Mouse (Mus musculus): Measurements from ENCODE around the gene Mageh1. TPM values are rescaled to one million over a fixed set of nuclear protein-coding genes. Genes with fewer than 3 reads are reported as not detected.
A peak's percentile ranks its signal among the peaks of the same experiment; 100 is the strongest.
"Not testable (repeated sequence)": the region's sequence is repeated elsewhere in the genome, so short reads cannot be mapped to it uniquely, and the experiment has no call there.

Mageh1 gene
- 6.1 and 6.6 TPM in 2 replicates for polyA plus RNA-seq (2015; fragmentation: Nextera tagmentation; extraction: Ambion mirVana)

DNA sequence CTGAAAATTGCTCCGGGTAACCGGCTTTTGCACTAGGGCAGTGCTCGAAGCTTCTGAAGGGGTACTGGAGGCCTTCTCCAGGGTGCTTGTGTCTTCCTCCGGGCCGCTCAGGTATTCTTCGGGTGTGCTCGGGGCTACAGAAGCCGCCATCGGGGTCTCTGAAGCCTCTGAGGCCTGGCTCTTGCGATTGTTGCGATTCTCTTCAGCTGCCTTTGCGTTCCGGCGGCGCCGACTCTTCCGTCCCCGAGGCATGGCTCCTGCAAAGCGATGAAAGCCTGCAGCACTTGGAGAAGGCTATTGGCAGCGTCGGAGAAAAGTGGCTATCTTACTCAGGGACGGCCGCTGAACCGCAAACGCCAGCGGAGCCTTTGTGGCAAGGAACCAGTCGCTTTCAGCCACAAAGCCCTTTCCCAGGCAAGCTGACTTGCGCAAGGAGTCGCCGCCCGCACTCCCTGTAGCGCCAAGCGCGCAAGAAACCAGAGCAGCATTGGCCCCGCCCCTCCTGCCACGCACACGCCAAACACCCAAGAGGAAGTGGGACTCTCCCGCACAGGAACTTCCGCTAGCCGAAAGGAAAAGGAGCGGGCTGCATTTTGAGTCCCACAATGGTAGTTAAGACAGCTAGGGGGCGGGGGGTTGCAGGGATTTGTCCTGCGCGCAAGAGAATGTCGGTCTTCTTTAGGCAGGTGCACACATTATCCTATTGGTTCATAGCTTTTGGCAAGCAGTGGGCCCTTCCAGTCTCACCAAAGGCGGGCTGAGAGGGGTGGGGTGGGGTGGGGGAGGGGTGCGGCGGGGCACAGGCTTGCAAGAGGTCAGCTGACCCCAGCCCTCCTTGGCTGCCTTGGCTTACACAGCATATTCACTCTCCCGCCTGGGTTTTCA, at the start of gene Mageh1:
Gene Mageh1, minus strand, starts transcription at position 489 of the 885 bp plus-strand sequence.
- peak; percentile 76 for ATAC-seq (ENCODE audit: insufficient read depth)
- peak within 1 kb of the TSS; percentile 41 for H3K4me2 ChIP-seq
- H3K4me1 ChIP-seq (replicated peaks), result no peaks in the 10 kb centered on the region
- H3K27ac ChIP-seq (replicated peaks), result no peak within 1 kb of the TSS
- H3K27me3 ChIP-seq, result peaks cover 24% of the 10 kb centered on the region
- H3K9ac ChIP-seq, result no peak within 1 kb of the TSS
- peak within 1 kb of the TSS; percentile 44 for H3K4me3 ChIP-seq (replicated peaks)
- 14% methylated on average over 49 of the region's 49 CpGs for WGBS (ENCODE audit: insufficient replicate concordance)
- H3K36me3 ChIP-seq (replicated peaks), result no peaks in the 10 kb centered on the region
- no peaks in the 10 kb centered on the region for H3K9me3 ChIP-seq (replicated peaks)

DNA sequence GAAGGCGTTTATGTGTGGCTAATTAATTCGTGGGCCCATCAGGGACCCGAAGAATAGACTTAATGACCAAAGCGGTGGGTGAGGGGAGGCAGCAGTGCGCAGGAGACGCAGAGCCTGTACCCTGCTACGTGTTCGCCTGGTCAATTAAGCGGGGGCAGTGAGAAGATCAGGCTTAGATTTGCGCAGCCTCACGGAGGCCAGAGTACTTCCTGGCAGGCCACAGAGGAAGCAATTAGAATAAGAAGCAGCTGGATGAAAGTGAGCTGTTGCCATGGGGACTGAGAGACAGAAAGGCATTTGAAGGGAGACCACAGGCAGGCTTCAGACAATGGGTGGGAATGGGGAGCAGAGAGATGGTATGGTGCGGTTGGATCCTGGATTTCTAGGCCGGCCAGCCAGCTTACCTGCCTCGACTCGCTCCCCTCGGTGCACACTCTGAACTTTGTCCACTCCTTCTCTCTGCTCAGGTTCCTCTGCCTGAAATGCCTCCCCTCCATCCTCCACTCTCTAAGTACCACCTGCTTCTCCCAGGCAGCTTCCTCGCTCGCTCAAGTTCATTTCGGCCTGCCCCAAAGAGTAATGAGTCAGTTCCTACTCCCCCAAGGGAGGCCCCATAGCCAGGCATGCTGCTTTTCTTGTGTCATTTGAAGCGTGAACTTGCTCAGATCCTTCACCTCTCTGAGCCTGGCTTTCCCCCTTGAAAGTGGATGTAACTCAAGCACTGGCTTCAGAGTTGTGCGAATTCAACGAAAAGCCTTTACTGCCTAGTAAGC, 783 bp upstream of the Mageh1 start:
- not testable (repeated sequence) for H3K27ac ChIP-seq (replicated peaks); H3K4me3 ChIP-seq (replicated peaks); H3K9me3 ChIP-seq (replicated peaks); H3K4me1 ChIP-seq (replicated peaks); H3K36me3 ChIP-seq (replicated peaks); H3K9ac ChIP-seq
- peak overlapping the region; percentile 41 for H3K4me2 ChIP-seq
- peaks cover 24% of the 10 kb centered on the region for H3K27me3 ChIP-seq
- ATAC-seq (ENCODE audit: insufficient read depth), result peak; percentile 22
- WGBS (ENCODE audit: insufficient replicate concordance), result 20% methylated on average over 4 of the region's 22 CpGs

DNA sequence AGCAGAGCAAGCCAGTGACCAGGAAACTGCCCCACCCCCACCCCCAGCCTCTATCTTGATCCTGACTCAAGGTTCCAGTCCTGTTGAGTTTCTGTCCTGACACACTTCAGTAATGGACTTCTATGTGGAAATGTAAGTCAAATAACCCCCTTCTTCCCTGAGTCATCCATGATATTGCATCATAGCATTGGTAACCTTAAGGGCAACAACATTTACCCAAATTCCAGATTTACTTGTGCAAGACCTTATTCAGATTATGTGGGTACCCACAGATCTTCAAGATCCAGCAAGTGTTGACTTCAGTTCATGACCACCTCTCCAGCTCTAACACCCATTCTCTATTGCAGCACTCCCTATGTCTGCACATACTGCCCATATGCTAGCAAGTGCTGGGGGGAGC, 5.8 kb downstream of the Mageh1 start:
- not testable (repeated sequence) for H3K9ac ChIP-seq; H3K27me3 ChIP-seq; H3K4me1 ChIP-seq (replicated peaks); H3K9me3 ChIP-seq (replicated peaks); H3K4me2 ChIP-seq; H3K36me3 ChIP-seq (replicated peaks); H3K27ac ChIP-seq (replicated peaks); H3K4me3 ChIP-seq (replicated peaks); ATAC-seq (ENCODE audit: insufficient read depth)

DNA sequence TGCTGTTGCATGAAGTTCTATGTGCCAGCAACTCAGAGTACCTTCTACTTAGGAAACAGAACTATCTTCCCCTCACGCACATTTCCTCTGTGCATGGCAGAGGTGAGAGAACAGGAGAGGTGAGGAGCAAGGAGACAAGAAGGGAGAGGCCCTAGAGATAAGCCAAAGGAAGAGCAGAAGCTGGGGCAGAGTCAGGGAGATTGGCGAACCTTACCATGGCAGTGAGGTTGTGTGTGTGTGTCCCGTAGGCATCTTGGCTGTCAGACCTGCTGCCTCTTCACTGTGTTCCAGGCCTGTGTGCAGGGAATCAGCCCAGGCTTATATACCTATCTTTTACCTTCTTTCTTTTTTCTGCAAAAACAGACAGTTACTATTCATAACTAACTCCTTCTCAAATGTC, 11.7 kb downstream of the Mageh1 start:
- ATAC-seq (ENCODE audit: insufficient read depth), result not testable (repeated sequence)

GRCm38 (mm10) chrX:153025255-153025654, 12.1 kb downstream of the Mageh1 start:
- not testable (repeated sequence) for H3K4me1 ChIP-seq (replicated peaks); ATAC-seq (ENCODE audit: insufficient read depth); H3K9me3 ChIP-seq (replicated peaks); H3K27ac ChIP-seq (replicated peaks); H3K36me3 ChIP-seq (replicated peaks); H3K27me3 ChIP-seq; H3K4me2 ChIP-seq; H3K4me3 ChIP-seq (replicated peaks); H3K9ac ChIP-seq
- WGBS (ENCODE audit: insufficient replicate concordance), result no CpG with 5 or more reads among the region's 3 CpGs

More for the DNA sequence above, 11.7 kb downstream of the Mageh1 start:
- H3K4me3 ChIP-seq (replicated peaks); H3K9me3 ChIP-seq (replicated peaks); H3K4me2 ChIP-seq; H3K27ac ChIP-seq (replicated peaks); H3K27me3 ChIP-seq; H3K4me1 ChIP-seq (replicated peaks); H3K36me3 ChIP-seq (replicated peaks); H3K9ac ChIP-seq: not testable (repeated sequence)
- WGBS (ENCODE audit: insufficient replicate concordance), result 60% methylated on average over 2 of the region's 3 CpGs

DNA sequence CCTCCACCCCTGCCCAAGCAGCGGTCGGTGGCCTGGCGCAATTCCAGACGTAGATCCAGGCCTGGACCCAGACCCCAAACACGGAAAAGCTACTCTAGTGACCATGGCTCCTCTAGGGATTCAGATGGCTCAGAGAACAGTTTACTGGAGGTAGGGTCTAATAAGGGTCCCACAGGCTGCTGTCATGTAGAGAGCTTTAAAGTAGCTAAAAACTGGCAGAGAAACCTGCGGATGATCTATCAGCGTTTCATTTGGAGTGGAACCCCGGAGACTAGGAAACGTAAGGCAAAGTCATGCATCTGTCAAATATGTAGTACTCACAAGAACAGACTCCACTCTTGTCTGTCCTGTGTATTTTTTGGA, 29.7 kb downstream of the Mageh1 start:
- Histone ChIP-seq H3K9ac (no peak overlapping the region), H3K4me3 (replicated peaks) (peak overlapping the region; percentile 60), H3K9me3 (replicated peaks) (no peaks in the 10 kb centered on the region), H3K36me3 (replicated peaks) (no peaks in the 10 kb centered on the region), H3K4me1 (replicated peaks) (no peaks in the 10 kb centered on the region), H3K4me2 (peak overlapping the region; percentile 77), H3K27ac (replicated peaks) (no peak overlapping the region), H3K27me3 (peaks cover 8% of the 10 kb centered on the region; the same call in 1 of the 2 replicates)
- WGBS (ENCODE audit: insufficient replicate concordance), result 39% methylated on average over 9 of the region's 9 CpGs
- no peak for ATAC-seq (ENCODE audit: insufficient read depth)

DNA sequence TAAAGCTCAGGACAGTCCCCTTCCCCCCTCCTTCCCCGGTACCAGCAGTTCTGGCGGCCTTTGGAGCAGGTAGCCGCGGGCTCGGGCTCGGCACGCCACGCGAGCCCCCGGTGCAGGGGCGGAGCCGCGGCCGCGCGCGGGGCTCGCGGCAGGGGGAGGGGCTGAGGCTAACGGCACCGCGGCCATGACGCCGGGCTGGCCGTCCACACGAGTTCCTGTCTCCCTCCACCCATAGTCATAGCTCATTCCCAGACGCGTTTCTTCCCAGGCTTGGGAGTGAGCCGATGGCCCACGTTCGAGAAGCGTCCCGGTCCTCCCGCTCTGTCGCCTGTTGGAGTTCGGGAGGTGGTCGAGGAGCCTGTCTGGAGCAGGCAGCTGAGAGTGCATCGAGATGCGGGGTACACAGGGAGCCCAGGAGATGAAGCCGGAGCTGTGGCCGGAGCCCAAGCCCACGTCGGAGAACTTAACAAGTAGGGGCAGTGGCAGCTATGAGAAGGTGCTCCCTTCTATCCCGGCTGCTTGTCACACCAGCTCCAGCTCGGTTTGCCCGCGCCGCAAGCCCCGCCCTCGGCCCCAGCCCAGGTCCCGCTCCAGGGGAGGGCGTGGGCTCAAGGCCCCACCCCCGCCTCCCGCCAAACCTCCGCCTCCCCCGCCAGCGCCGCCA, 30.2 kb downstream of the Mageh1 start:
- peak overlapping the region; percentile 35; the same call in 1 of the 2 replicates for H3K9ac ChIP-seq
- H3K27me3 ChIP-seq, result peaks cover 8% of the 10 kb centered on the region; the same call in 1 of the 2 replicates
- no peaks in the 10 kb centered on the region for H3K36me3 ChIP-seq (replicated peaks)
- H3K4me3 ChIP-seq (replicated peaks), result peak overlapping the region; percentile 60
- no peaks in the 10 kb centered on the region for H3K4me1 ChIP-seq (replicated peaks)
- ATAC-seq (ENCODE audit: insufficient read depth), result peak; percentile 88
- peak overlapping the region; percentile 77 for H3K4me2 ChIP-seq
- H3K9me3 ChIP-seq (replicated peaks), result no peaks in the 10 kb centered on the region
- no peak overlapping the region; the same call in 1 of the 2 replicates for H3K27ac ChIP-seq (replicated peaks)
- 14% methylated on average over 54 of the region's 58 CpGs for WGBS (ENCODE audit: insufficient replicate concordance)

GRCm38 (mm10) chrX:153006387-153006841, 31.0 kb downstream of the Mageh1 start, which contains the start of gene Usp51:
TSS of gene Usp51 (plus strand) at chrX:153006469.
- ATAC-seq (ENCODE audit: insufficient read depth), result peak; percentile 53
- H3K4me1 ChIP-seq (replicated peaks), result no peaks in the 10 kb centered on the region
- 17% methylated on average over 23 of the region's 23 CpGs for WGBS (ENCODE audit: insufficient replicate concordance)
- peak within 1 kb of the TSS; percentile 35; the same call in 1 of the 2 replicates for H3K9ac ChIP-seq
- H3K9me3 ChIP-seq (replicated peaks), result no peaks in the 10 kb centered on the region
- peak within 1 kb of the TSS; percentile 60 for H3K4me3 ChIP-seq (replicated peaks)
- H3K36me3 ChIP-seq (replicated peaks), result no peaks in the 10 kb centered on the region
- H3K4me2 ChIP-seq, result peak within 1 kb of the TSS; percentile 77
- H3K27me3 ChIP-seq, result peaks cover 8% of the 10 kb centered on the region; the same call in 1 of the 2 replicates
- no peak within 1 kb of the TSS; the same call in 1 of the 2 replicates for H3K27ac ChIP-seq (replicated peaks)

DNA sequence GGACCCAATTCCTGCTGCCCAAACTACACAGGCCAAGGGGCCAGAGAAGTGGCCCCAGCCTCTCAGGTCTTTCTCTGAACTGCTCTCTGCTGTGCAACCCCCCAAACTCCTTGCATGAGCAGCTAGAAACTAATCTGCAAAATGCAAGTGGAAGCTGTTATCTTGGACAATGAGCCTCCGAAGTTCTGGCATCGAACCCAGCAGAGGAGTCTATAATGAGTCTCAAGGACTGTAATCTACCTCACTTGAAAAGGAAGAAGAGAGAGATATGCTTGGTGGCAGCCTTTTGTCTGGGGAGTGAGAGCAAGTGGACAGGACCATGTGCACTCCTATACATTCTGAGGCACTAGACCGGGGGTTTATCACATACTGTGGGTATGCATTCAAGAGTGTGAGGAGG, 41.3 kb downstream of the Mageh1 start:
- not testable (repeated sequence) for H3K27ac ChIP-seq (replicated peaks); H3K4me2 ChIP-seq; H3K4me3 ChIP-seq (replicated peaks); H3K4me1 ChIP-seq (replicated peaks); H3K9ac ChIP-seq; ATAC-seq (ENCODE audit: insufficient read depth); H3K27me3 ChIP-seq; H3K9me3 ChIP-seq (replicated peaks); H3K36me3 ChIP-seq (replicated peaks)
- WGBS (ENCODE audit: insufficient replicate concordance), result no CpG with 5 or more reads among the region's 3 CpGs

- ATAC-seq (ENCODE audit: insufficient read depth); H3K4me2 ChIP-seq; H3K9ac ChIP-seq; H3K4me1 ChIP-seq (replicated peaks); H3K4me3 ChIP-seq (replicated peaks); H3K27me3 ChIP-seq; H3K9me3 ChIP-seq (replicated peaks); H3K27ac ChIP-seq (replicated peaks); H3K36me3 ChIP-seq (replicated peaks): not testable (repeated sequence)
Observed at GRCm38 (mm10) chrX:152989852-152990251, 47.5 kb downstream of the Mageh1 start.

All from liver, embryonic 15.5 days (tissue).